Mouse (Mus musculus) hindbrain, postnatal 0 days (tissue): Measurements from ENCODE around the gene Abcd1. TPM values are rescaled to one million over a fixed set of nuclear protein-coding genes. Genes with fewer than 3 reads are reported as not detected.
A peak's percentile ranks its signal among the peaks of the same experiment; 100 is the strongest.

ENCODE experiments used
- ATAC-seq: fragments of 200-750 bp; cut with Nextera tagmentation; 2 replicates; pipeline ENCODE4 v1.8.0; 2017; ENCODE audit warnings: mild to moderate bottlenecking, moderate TSS enrichment, moderate library complexity
- DNase-seq: peaks from one replicate; pipeline ENCODE4 v3.0.0-alpha.2; 2015; ENCODE audit warnings: low spot score
- H3K27ac ChIP-seq: fragments of 300-500 bp; sonication (generic); 2 replicates; pipeline ENCODE4 v1.5.1; 2014; ENCODE audit warnings: mild to moderate bottlenecking
- H3K27me3 ChIP-seq: fragments of 300-500 bp; sonication (generic); 2 replicates; pipeline ENCODE4 v1.6.1; 2014; ENCODE audit warnings: low read length, mixed read lengths; ENCODE audit not compliant: insufficient read depth
- H3K36me3 ChIP-seq: fragments of 300-500 bp; sonication (generic); 2 replicates; pipeline ENCODE4 v1.6.1; 2014; ENCODE audit warnings: low read length, mixed read lengths; ENCODE audit not compliant: insufficient read depth
- H3K4me1 ChIP-seq: fragments of 300-500 bp; sonication (generic); 2 replicates; pipeline ENCODE4 v1.6.1; 2014; ENCODE audit warnings: antibody characterized with exemption, low read length, mixed read lengths; ENCODE audit not compliant: insufficient read depth
- H3K4me2 ChIP-seq: fragments of 300-500 bp; sonication (generic); 2 replicates; pipeline ENCODE4 v1.6.1; 2014; ENCODE audit warnings: low read depth, mild to moderate bottlenecking, low read length, moderate library complexity, mixed read lengths
- H3K4me3 ChIP-seq: fragments of 300-500 bp; sonication (generic); 2 replicates; pipeline ENCODE4 v1.5.1; 2014; ENCODE audit warnings: low read length
- H3K9ac ChIP-seq: fragments of 300-500 bp; sonication (generic); replicated peaks from 2 replicates; pipeline ENCODE4 v1.6.1; 2014; ENCODE audit warnings: mild to moderate bottlenecking, low read length, moderate library complexity, mixed read lengths
- H3K9me3 ChIP-seq: fragments of 300-500 bp; sonication (generic); 2 replicates; pipeline ENCODE4 v1.6.1; 2016; ENCODE audit warnings: low read length, mixed read lengths
- CTCF ChIP-seq: IDR thresholded peaks from 2 replicates; pipeline ENCODE4 v1.5.1; 2016; ENCODE audit warnings: antibody characterized with exemption, control low read depth, low read depth
- WGBS: fragments of 180-500 bp; shearing (Covaris S2); extraction: QIAGEN DNeasy Blood & Tissue Kit; methylation state at CpG from one replicate; pipeline ENCODE4 v1.1.7; 2014; 5-methylcytosine and 5-hydroxymethylcytosine counted together
- polyA plus RNA-seq: library from polyadenylated mRNA; unstranded; fragments of >200 nt; fragmentation: Nextera tagmentation; extraction: Ambion mirVana; gene quantifications from 2 replicates; pipeline ENCODE4 v1.2.1, GENCODE M21; 2015
- total RNA-seq: library from RNA; depleted of rRNA; stranded (reverse); fragments of >200 nt; gene quantifications from 2 replicates; pipeline ENCODE4 v1.2.3, GENCODE M21; 2014

Gene Abcd1
- total and polyA plus RNA-seq, 2 experiments from 2014 or later: 8.4 to 16.6 TPM

DNA sequence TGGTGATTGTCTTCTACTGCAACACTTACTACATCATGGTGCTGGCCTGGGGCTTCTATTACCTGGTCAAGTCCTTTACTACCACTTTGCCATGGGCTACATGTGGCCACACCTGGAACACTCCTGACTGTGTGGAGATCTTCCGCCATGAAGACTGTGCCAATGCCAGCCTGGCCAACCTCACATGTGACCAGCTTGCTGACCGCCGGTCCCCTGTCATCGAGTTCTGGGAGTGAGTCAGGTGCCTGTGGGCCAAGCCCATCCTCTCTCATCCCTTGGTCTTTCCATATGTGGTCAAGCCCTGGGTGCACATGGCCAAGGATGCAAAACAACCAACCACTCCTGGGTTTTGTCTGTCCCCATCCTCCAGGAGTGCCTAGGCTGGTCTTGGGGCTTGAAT is 39.7 kb upstream of the Abcd1 start:
- no peaks in the 10 kb centered on the region for H3K4me1 ChIP-seq
- no peak overlapping the region for H3K27ac ChIP-seq
- no peak for TF ChIP-seq CTCF
- no peaks in the 10 kb centered on the region for H3K36me3 ChIP-seq
- H3K9ac ChIP-seq: no peak overlapping the region
- 96% methylated on average over 4 of the region's 4 CpGs for WGBS
- no peak for DNase-seq
- no peak overlapping the region for H3K4me3 ChIP-seq
- H3K9me3 ChIP-seq: no peaks in the 10 kb centered on the region
- H3K27me3 ChIP-seq: no peaks in the 10 kb centered on the region
- no peak for ATAC-seq
- no peak overlapping the region for H3K4me2 ChIP-seq

DNA sequence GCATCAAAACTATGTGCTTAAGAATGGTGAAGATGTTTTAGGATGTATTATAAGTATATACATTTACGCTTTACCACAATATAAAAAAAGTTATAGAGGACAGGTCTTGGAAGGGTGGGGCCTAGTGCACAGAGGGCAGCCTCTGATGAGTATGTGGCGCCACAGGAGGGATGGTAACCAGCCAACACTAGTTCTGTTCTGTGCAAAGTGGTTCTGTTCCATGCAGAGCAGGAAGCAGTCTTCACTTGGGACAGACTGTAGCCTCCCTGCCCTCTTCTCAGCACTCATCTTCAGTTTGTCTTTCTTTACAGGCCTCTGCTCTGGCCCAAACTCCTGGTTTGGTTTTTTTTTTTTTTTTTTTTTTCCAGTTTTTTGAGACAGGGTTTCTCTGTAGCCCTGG is 32.2 kb upstream of the Abcd1 start:
- no peaks in the 10 kb centered on the region for H3K4me1 ChIP-seq
- DNase-seq (no peak), ATAC-seq (no peak)
- no peak overlapping the region for H3K4me3 ChIP-seq
- no peak overlapping the region for H3K4me2 ChIP-seq
- no peak overlapping the region for H3K9ac ChIP-seq
- 79% methylated on average over 2 of the region's 2 CpGs for WGBS
- no peaks in the 10 kb centered on the region for H3K27me3 ChIP-seq
- H3K27ac ChIP-seq: no peak overlapping the region
- no peak for TF ChIP-seq CTCF
- H3K36me3 ChIP-seq: peaks cover 8% of the 10 kb centered on the region; the same call in 1 of the 2 replicates
- H3K9me3 ChIP-seq: no peaks in the 10 kb centered on the region

DNA sequence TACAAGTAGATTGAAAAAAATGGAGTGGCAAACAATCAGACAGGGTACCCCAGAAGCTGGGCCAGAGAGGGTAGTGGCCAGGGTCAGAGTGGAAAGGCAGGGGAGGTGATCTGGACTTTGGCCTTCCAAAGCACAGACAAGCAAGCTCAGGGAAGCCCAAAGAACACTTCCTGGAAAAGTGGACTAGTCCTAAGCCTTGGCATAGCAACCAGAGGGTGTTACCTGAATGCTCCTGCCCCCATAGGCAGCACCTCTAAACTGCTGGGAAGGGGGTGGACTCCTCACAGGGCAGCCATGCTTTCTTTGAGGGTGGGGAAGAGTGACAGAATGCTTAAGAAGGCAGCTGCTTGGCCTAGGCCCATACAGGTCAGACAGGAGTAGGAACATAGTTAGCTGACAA is 31.4 kb upstream of the Abcd1 start:
- Histone ChIP-seq H3K27me3 (no peaks in the 10 kb centered on the region), H3K4me3 (no peak overlapping the region), H3K27ac (no peak overlapping the region), H3K9ac (no peak overlapping the region), H3K9me3 (no peaks in the 10 kb centered on the region), H3K4me1 (no peaks in the 10 kb centered on the region), H3K36me3 (peaks cover 8% of the 10 kb centered on the region; the same call in 1 of the 2 replicates), H3K4me2 (no peak overlapping the region)
- no peak for TF ChIP-seq CTCF
- ATAC-seq (no peak), DNase-seq (no peak)

DNA sequence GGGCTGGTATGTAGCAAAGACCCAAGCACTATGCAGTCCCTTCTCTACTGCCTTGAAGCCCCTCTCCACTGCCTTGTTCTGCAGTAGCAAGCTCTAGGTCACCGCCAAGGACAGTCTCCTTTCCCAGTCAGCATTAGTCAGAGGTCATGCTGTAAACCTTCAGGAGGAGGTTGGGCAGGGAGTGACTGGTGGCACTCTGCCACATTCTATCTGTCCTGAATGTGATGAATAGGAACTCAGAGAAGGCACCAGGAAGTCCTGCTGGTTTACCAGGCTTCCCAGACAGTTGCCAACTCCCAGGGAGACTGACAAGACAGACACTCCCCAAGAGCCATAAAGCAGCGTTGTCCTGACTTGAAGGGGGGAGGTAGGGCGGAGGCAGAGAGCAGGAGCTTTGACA is 30.8 kb upstream of the Abcd1 start:
- no peak overlapping the region for H3K4me3 ChIP-seq
- TF ChIP-seq CTCF: no peak
- H3K4me1 ChIP-seq: no peaks in the 10 kb centered on the region
- DNase-seq (no peak), ATAC-seq (peak; percentile 43; the same call in 1 of the 2 replicates)
- peaks cover 8% of the 10 kb centered on the region; the same call in 1 of the 2 replicates for H3K36me3 ChIP-seq
- no peak overlapping the region for H3K27ac ChIP-seq
- no peak overlapping the region for H3K4me2 ChIP-seq
- no peaks in the 10 kb centered on the region for H3K9me3 ChIP-seq
- no peaks in the 10 kb centered on the region for H3K27me3 ChIP-seq
- 56% methylated on average over 3 of the region's 3 CpGs for WGBS
- no peak overlapping the region for H3K9ac ChIP-seq

DNA sequence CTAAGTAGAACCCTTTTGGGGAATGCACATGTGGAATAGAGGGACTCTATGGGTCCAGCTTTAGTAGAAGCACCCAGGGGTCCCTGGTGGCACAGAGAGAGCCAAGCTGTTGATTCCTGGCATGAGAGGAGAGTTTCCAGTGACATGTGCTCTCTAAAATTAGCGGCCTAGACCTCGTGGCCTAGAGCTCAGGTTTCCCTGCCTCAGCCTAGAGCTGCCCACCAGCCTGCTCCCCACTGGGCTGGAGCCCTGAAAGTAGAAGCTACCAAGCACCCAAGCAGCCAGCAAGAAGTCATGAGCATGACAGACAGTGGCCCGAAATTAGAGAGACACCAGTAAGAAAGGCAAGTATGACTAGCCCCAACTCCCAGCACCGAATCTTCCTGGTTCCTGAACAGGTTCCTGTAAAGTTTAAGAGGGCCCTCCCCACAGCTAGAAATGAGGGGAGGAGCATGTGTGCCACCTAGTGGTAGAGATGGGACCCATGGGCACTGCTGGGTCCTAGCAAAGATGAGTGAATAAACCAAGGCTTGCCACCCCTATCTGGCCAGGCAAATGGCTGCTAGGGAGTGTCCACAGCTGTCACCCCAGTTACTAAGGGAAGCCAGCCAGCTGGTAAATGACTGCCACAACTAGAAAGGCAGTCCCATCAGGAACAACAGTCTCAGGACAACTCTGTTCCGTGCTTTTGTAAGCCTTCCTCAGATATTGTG is 25.3 kb upstream of the Abcd1 start:
- Histone ChIP-seq H3K4me3 (no peak overlapping the region), H3K36me3 (peaks cover 8% of the 10 kb centered on the region; the same call in 1 of the 2 replicates), H3K9me3 (no peaks in the 10 kb centered on the region), H3K4me1 (no peaks in the 10 kb centered on the region), H3K4me2 (no peak overlapping the region), H3K9ac (no peak overlapping the region), H3K27ac (no peak overlapping the region), H3K27me3 (no peaks in the 10 kb centered on the region)
- 79% methylated on average over 5 of the region's 5 CpGs for WGBS
- ATAC-seq: peak; percentile 63; the same call in 1 of the 2 replicates
- TF ChIP-seq CTCF: peak; percentile 73
- peak; percentile 50 for DNase-seq

DNA sequence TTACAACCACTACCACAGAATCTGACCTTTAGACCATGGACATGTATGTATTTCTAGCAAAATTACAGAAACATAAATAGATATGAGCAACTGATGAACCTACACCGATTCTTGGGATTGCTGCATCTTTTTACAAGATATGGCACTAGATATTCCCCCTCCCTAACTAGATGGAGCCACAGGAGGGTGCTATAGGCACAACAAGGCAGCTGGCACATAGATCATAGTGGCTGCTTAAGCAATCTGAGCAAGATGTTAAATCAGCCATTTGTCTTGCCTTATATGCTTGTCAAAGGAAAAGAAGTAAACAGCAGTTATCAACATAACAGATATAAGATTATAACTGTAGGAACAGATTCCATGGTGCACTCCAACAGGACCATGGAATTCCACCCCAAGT is 15.9 kb upstream of the Abcd1 start:
- Histone ChIP-seq H3K36me3 (no peaks in the 10 kb centered on the region), H3K27ac (no peak overlapping the region), H3K27me3 (no peaks in the 10 kb centered on the region), H3K4me1 (no peaks in the 10 kb centered on the region), H3K4me2 (no peak overlapping the region), H3K9ac (no peak overlapping the region), H3K4me3 (no peak overlapping the region), H3K9me3 (no peaks in the 10 kb centered on the region)
- 76% methylated on average over 1 of the region's 1 CpGs for WGBS
- ATAC-seq (no peak), DNase-seq (no peak)
- peak; percentile 45 for TF ChIP-seq CTCF

DNA sequence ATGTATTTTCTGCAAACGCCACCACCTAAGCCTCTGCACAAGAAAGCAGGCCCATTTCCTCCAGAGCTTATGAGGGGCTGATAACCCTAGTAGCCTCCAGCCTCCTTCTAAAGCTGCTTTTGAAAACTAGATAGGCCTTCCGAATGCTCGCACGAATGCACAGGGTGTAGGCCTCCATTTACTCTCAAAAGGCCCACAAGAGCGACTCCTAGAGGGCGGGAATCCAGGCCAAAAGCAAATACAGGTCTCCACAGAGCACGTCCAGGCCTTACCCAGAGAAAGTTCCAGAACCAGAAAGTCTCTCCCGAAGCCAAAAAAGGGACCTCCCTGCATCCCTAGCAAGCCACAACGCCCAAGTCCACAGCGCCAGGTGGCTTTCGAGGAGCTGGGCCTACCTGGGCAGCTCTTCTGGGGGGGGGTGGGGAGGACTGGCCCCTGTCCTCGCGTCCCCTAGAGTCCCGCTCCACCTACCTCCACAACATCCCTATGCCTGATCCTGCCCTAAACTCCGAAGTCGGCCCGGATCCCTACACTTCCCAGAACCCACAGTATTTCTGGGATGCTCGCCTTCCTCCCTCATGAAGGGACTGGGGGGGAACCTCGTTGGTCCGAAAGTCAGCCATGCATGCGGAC is 805 bp upstream of the Abcd1 start:
- ATAC-seq (peak; percentile 25; the same call in 1 of the 2 replicates), DNase-seq (peak; percentile 57)
- Histone ChIP-seq H3K9me3 (no peaks in the 10 kb centered on the region), H3K4me3 (peak overlapping the region; percentile 48), H3K27me3 (no peaks in the 10 kb centered on the region), H3K4me1 (no peaks in the 10 kb centered on the region), H3K36me3 (no peaks in the 10 kb centered on the region), H3K27ac (peak overlapping the region; percentile 74), H3K4me2 (peak overlapping the region; percentile 60), H3K9ac (peak overlapping the region; percentile 51)
- TF ChIP-seq CTCF: peak; percentile 46
- 35% methylated on average over 21 of the region's 21 CpGs for WGBS
